Mouse (Mus musculus): ENCODE measurements around the gene Zfx. TPM values are rescaled to one million over a fixed set of nuclear protein-coding genes. Genes with fewer than 3 reads are reported as not detected.

Gene Zfx
- total RNA-seq, 2 experiments from 2014 or later: 25.5 to 27.3 TPM

- no peak for DNase-seq
Observed at GRCm38 (mm10) chrX:94060751-94061150, 62.8 kb downstream of the Zfx start.

- no peak for DNase-seq
Observed at GRCm38 (mm10) chrX:94058748-94059147, 64.8 kb downstream of the Zfx start.

DNA sequence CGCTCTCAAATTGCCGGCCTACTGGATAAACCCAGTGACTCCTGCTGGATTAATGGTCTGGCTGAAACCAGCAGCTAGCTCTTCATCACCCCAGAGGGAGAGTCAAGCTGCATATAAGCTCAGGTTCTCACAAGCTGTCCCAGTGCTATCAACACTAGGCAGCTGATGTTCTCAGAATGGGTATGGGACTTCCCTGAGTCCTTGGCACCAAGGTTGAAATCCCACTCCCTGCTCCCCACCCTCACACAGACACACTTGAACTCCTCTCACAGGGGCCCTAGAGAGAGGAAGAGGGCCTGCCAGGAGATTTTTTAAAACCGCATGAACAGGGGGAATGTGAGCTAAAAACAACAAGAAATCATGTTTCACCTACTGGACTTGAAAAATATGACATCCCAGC is 74.5 kb downstream of the Zfx start:
- DNase-seq: no peak

GRCm38 (mm10) chrX:94048048-94048447 is 75.5 kb downstream of the Zfx start:
- peak; percentile 24 for DNase-seq

- no peak for DNase-seq
Observed at GRCm38 (mm10) chrX:94047381-94047780, 76.1 kb downstream of the Zfx start.

- peak; percentile 26 for DNase-seq
Observed at GRCm38 (mm10) chrX:94032937-94033336, 90.6 kb downstream of the Zfx start.

DNA sequence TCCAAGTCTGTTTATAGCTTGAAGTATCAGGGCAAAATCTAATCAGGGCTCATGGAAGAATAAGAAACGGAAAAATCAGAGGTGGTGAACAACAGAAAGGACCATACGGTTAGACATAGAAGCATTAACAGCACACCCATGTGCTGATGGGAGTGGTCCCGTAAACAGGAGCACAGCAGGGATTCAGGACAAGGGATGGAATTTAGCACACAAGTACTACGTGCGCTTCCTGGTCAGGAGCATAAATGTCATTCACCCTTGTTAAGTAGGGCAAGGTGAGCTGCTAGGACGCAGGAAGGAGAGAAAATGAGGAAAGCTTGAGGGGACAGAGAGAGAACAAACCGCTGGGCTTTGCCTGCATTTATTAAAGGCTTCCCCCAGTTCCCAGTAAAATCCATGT is 93.4 kb downstream of the Zfx start:
- no peak for DNase-seq

Other genes with a start within 250 kb of the Zfx start
- gene AU015836, start 155.0 kb downstream of the Zfx start, total RNA-seq (2021): not detected
- gene Eif2s3x, start 89.2 kb upstream of the Zfx start, total RNA-seq (2021): 100 to 1,000 TPM in 1 of 2 experiments, 10 to 100 TPM in 1; 94.5 to 142 TPM
- gene Klhl15, start 110.9 kb upstream of the Zfx start, total RNA-seq (2021): 10 to 100 TPM in 1 of 2 experiments, 1 to 10 TPM in 1; 4.6 to 11.1 TPM
- gene Fam90a1b, start 243.1 kb upstream of the Zfx start, total RNA-seq (2021): under 1 TPM in 1 of 2 experiments, not detected in 1; 0.14 TPM
- gene Apoo, start 243.4 kb upstream of the Zfx start, total RNA-seq (2021): 100 to 1,000 TPM; 122 to 171 TPM